Mouse (Mus musculus) liver, embryonic 14.5 days (tissue): ENCODE results near the gene Prrg2. TPM values are rescaled to one million over a fixed set of nuclear protein-coding genes. Genes with fewer than 3 reads are reported as not detected.

ENCODE experiments used
- ATAC-seq: fragments of 200-750 bp; cut with Nextera tagmentation; 2 replicates; pipeline ENCODE4 v1.8.0; 2017; ENCODE audit warnings: moderate number of reproducible peaks, mild to moderate bottlenecking, moderate library complexity; ENCODE audit not compliant: insufficient read depth
- DNase-seq, 3 experiments: peaks; one replicate each; pipeline ENCODE4 v3.0.0-alpha.2; 2012 to 2013; ENCODE audit warnings: low read depth in 3 of 3, low spot score in 3 of 3
- H3K27ac ChIP-seq: fragments of 300-500 bp; sonication (generic); 2 replicates; pipeline ENCODE4 v1.5.1; 2014; ENCODE audit warnings: moderate library complexity, mild to moderate bottlenecking, control low read depth, inconsistent platforms
- H3K27me3 ChIP-seq: fragments of 300-500 bp; sonication (generic); 2 replicates; pipeline ENCODE4 v1.6.1; 2014; ENCODE audit warnings: mild to moderate bottlenecking, low read length, moderate library complexity; ENCODE audit not compliant: control insufficient read depth, insufficient read depth
- H3K36me3 ChIP-seq: fragments of 300-500 bp; sonication (generic); replicated peaks from 2 replicates; pipeline ENCODE4 v1.6.1; 2014; ENCODE audit warnings: low read depth; ENCODE audit not compliant: control insufficient read depth, insufficient read depth
- H3K4me1 ChIP-seq, 2 experiments: fragments of 200-500 bp in 1 of 2; fragments of 300-500 bp in 1 of 2; sonication (generic) in 1 of 2; replicated peaks; 2 replicates each; pipeline ENCODE4 v1.6.1; 2012 to 2014; ENCODE audit warnings: antibody characterized with exemption in 1 of 2, inconsistent platforms in 1 of 2, low read length in 1 of 2; ENCODE audit not compliant: control insufficient read depth in 2 of 2, insufficient read depth in 2 of 2
- H3K4me2 ChIP-seq: fragments of 300-500 bp; sonication (generic); 2 replicates; pipeline ENCODE4 v1.6.1; 2014; ENCODE audit warnings: low read depth, mild to moderate bottlenecking, control low read depth, moderate library complexity
- H3K4me3 ChIP-seq, 2 experiments: fragments of 200-500 bp in 1 of 2; fragments of 300-500 bp in 1 of 2; sonication (generic) in 1 of 2; 2 replicates each; pipeline ENCODE4 v1.5.1; 2012 to 2014; ENCODE audit warnings: low read depth in 2 of 2, low read length in 2 of 2, mild to moderate bottlenecking in 2 of 2, control low read depth in 1 of 2, inconsistent platforms in 1 of 2, moderate library complexity in 1 of 2; ENCODE audit not compliant: insufficient read depth in 1 of 2
- H3K9ac ChIP-seq: fragments of 300-500 bp; sonication (generic); replicated peaks from 2 replicates; pipeline ENCODE4 v1.6.1; 2014; ENCODE audit warnings: mild to moderate bottlenecking, control low read depth, moderate library complexity
- H3K9me3 ChIP-seq: fragments of 300-500 bp; sonication (generic); 2 replicates; pipeline ENCODE4 v1.6.1; 2016; ENCODE audit warnings: low read length, mixed read lengths; ENCODE audit not compliant: control insufficient read depth
- CTCF ChIP-seq: IDR thresholded peaks from 2 replicates; pipeline ENCODE4 v1.5.1; 2016; ENCODE audit warnings: antibody characterized with exemption, low read depth, control low read depth
- EP300 ChIP-seq: IDR thresholded peaks from 2 replicates; pipeline ENCODE4 v1.6.1; 2016; ENCODE audit warnings: antibody characterized with exemption, low read depth
- WGBS: fragments of 180-500 bp; shearing (Covaris S2); extraction: QIAGEN DNeasy Blood & Tissue Kit; methylation state at CpG from one replicate; pipeline ENCODE4 v1.1.7; 2014; ENCODE audit not compliant: insufficient replicate concordance; 5-methylcytosine and 5-hydroxymethylcytosine counted together
- polyA plus RNA-seq, 2 experiments: library from polyadenylated mRNA; depleted of rRNA in 1 of 2; stranded (reverse) in 1 of 2; unstranded in 1 of 2; fragments of >200 nt; fragmentation: Nextera tagmentation in 1 of 2; extraction: Ambion mirVana in 1 of 2; gene quantifications; 2 replicates each; pipeline versions ENCODE4 v1.2.1 to v1.2.3; 2012 to 2014

Prrg2 gene
- polyA plus RNA-seq, 2 experiments, result 6.2 to 8.5 TPM

DNA sequence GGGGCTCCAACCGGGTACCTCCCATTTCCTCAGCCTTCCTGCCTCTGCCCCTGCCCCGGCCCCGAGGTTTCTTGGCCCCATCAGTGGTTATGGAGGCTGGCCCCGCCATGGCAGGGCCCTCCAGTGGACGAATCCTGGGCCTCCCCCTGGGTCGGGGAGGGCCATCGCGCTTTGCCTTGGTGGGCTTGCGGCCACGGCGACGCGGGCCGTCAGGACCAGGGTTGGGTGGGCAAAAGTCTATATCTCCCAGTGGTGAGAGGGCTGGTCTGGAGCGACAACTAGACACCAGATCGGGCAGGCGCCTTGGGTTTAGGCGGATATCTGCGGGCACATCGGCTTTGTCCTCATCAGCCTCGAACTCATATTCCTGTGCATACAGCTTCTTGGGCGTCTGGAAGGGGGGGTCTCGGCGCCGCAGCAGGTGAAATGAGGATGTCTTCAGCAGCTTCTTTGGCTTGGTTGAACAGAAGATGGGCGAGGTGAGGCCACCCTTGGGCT, 15.6 kb downstream of the Prrg2 start:
- Histone ChIP-seq H3K4me3 (no peak overlapping the region), H3K9me3 (no peaks in the 10 kb centered on the region), H3K4me1 (peaks cover 8 to 11% of the 10 kb centered on the region in 2 experiments), H3K36me3 (peaks cover 25% of the 10 kb centered on the region), H3K27me3 (no peaks in the 10 kb centered on the region), H3K27ac (no peak overlapping the region), H3K9ac (no peak overlapping the region), H3K4me2 (no peak overlapping the region)
- 88% methylated on average over 26 of the region's 26 CpGs for WGBS
- DNase-seq (no peak), ATAC-seq (no peak)
- TF ChIP-seq CTCF, result no peak
- no peak for TF ChIP-seq EP300

DNA sequence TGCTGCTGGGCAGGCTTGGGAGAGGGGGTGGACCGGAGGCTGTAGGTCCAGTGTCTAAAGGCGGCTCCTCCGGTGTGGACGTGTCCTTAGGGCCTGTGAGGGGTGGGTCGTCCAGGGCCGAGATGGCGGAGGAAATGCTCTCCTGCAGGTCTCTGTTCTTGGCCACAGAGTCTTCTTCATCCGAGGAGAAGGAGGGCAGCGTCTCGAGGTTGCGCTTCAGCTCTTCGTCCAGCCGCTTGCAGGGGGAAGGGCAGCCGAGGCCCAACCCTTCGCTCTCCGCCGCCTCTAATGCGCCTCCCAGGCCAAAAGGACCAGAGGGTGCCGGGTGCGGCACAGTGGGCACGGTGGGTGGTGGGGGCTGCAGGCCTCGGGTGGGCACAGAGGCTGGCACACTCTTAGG, 16.7 kb downstream of the Prrg2 start:
- H3K4me3 ChIP-seq, result no peak overlapping the region
- H3K27ac ChIP-seq, result no peak overlapping the region
- H3K27me3 ChIP-seq, result no peaks in the 10 kb centered on the region
- no peak overlapping the region for H3K9ac ChIP-seq
- H3K4me1 ChIP-seq, result peaks cover 0 to under 1% of the 10 kb centered on the region in 2 experiments; a peak in 1 of 4 replicates
- peaks cover 29% of the 10 kb centered on the region for H3K36me3 ChIP-seq
- no peak for TF ChIP-seq CTCF
- TF ChIP-seq EP300, result no peak
- ATAC-seq (no peak), DNase-seq (no peak)
- no peak overlapping the region for H3K4me2 ChIP-seq
- 86% methylated on average over 22 of the region's 22 CpGs for whole genome bisulfite sequencing
- no peaks in the 10 kb centered on the region for H3K9me3 ChIP-seq

DNA sequence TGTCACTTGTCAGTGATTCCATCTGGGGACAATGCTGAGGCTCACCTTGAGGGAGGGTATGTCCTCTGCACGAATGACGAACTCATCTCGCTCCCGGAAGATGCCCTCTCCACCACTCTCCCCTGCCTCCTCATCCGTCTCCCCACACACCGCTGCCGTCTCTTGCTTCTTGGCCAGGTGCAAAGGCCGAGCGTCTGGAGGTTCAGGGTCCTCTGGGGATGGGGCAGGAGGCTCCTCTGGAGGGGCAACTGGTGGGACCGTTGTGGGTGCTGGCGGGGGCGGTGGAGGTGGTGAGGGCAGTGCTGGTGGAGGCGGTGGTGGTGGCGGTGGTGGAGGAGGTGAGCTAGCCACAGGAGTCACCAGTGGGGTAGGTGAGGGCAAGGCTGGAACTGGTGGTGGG, 19.2 kb downstream of the Prrg2 start:
- peaks cover 26% of the 10 kb centered on the region for H3K36me3 ChIP-seq
- no peak overlapping the region for H3K27ac ChIP-seq
- H3K9ac ChIP-seq, result no peak overlapping the region
- no peak for TF ChIP-seq CTCF
- TF ChIP-seq EP300, result no peak
- no peak overlapping the region for H3K4me3 ChIP-seq
- no peak for DNase-seq
- 90% methylated on average over 14 of the region's 14 CpGs for WGBS
- H3K4me2 ChIP-seq, result no peak overlapping the region
- H3K4me1 ChIP-seq, result no peaks in the 10 kb centered on the region
- no peaks in the 10 kb centered on the region for H3K9me3 ChIP-seq
- ATAC-seq, result no peak
- no peaks in the 10 kb centered on the region for H3K27me3 ChIP-seq

DNA sequence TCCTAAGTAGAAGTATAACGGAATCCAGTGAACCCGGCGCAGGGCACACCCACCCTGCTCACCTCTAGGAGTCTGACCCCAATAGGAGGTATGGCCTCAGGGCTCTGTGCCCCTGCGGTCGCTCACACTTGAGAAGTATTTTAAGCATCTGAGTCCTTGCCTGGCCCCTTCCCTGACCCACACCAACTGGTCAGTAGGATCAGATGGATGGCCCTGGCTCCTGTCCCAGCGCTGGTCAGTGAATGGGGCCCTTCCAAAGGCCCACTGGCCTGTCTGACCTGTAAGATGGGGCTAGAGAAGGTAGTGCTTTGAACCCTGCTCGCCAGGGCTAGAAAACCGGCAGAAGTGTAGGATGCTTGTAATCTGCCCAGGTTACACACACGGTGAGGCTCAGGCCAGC, 21.6 kb downstream of the Prrg2 start:
- H3K27me3 ChIP-seq, result no peaks in the 10 kb centered on the region
- TF ChIP-seq CTCF (no peak), EP300 (no peak)
- no peak overlapping the region for H3K4me3 ChIP-seq
- no peak overlapping the region for H3K4me2 ChIP-seq
- no peaks in the 10 kb centered on the region for H3K4me1 ChIP-seq
- WGBS, result 84% methylated on average over 9 of the region's 9 CpGs
- peaks cover 19% of the 10 kb centered on the region for H3K36me3 ChIP-seq
- no peak overlapping the region for H3K9ac ChIP-seq
- no peaks in the 10 kb centered on the region for H3K9me3 ChIP-seq
- DNase-seq, result no peak
- no peak overlapping the region for H3K27ac ChIP-seq
- no peak for ATAC-seq

DNA sequence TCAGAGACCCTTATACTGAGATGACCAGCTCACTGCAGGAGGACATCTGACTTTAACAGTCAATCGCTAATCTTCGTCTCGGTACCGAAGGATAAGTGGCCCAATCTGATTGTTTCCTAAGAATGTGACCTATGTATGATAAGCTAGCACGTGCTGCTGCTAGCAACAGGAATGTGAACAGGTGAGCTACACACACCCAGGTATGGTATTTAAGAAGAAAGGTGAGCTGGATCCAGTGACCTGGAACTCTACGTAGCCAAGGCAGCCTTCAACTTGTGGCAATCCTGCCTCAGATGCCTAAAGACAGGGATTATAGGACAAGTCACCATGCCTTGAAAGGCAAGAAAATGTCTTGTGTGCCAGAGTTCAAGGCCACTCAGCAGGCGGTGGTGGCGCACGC, 24.1 kb downstream of the Prrg2 start:
- no peak for ATAC-seq

More for the DNA sequence above, 24.1 kb downstream of the Prrg2 start:
- Histone ChIP-seq H3K27me3 (no peaks in the 10 kb centered on the region), H3K9me3 (no peaks in the 10 kb centered on the region), H3K4me2 (no peak overlapping the region), H3K4me1 (no peaks in the 10 kb centered on the region), H3K9ac (no peak overlapping the region), H3K27ac (no peak overlapping the region), H3K4me3 (no peak overlapping the region), H3K36me3 (peaks cover 28% of the 10 kb centered on the region)
- DNase-seq, result no peak
- 76% methylated on average over 9 of the region's 9 CpGs for WGBS
- TF ChIP-seq EP300, result no peak
- TF ChIP-seq CTCF, result no peak
